Mouse (Mus musculus): ENCODE measurements at regions not wholly inside any gene's neighbourhood (a gene's known extent, or its start where the extent isn't known, plus 50 kb on each side); places are given as distances from the start of the nearest gene placed in this dataset.

DNA sequence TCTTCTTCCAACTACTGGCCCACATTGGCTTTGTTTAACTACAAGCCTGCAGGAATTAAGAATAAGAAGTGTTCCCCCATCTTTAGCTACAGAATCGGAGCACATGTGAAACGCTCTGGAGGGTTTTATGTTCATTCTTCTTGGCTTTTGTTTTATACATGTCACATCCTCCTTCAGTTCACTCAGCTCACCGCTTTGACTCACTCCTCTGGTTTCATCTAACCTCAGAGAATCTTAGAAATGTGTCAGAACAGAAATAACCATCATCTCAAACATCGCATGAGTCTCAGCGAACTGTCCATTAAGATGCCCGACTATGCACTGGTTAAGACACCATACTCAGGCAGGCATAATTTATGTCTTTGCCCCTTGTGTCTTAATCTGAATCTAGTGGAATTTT is 255.1 kb upstream of the Gm765 start:
- TF ChIP-seq CTCF (IDR thresholded peaks at IDR 0.05; ENCODE audit: insufficient read depth, low read depth, low read length) (no peak), POLR2A (IDR thresholded peaks at IDR 0.05; ENCODE audit: insufficient read depth, low read depth, low read length) (no peak)
